Mouse (Mus musculus): ENCODE data around the gene Poc1b. TPM values are rescaled to one million over a fixed set of nuclear protein-coding genes. Genes with fewer than 3 reads are reported as not detected.
"Not testable (repeated sequence)": the region's sequence is repeated elsewhere in the genome, so short reads cannot be mapped to it uniquely, and the experiment has no call there.

Gene Poc1b
- total RNA-seq, 2 experiments from 2014 or later = 2.8 to 4.1 TPM

DNA sequence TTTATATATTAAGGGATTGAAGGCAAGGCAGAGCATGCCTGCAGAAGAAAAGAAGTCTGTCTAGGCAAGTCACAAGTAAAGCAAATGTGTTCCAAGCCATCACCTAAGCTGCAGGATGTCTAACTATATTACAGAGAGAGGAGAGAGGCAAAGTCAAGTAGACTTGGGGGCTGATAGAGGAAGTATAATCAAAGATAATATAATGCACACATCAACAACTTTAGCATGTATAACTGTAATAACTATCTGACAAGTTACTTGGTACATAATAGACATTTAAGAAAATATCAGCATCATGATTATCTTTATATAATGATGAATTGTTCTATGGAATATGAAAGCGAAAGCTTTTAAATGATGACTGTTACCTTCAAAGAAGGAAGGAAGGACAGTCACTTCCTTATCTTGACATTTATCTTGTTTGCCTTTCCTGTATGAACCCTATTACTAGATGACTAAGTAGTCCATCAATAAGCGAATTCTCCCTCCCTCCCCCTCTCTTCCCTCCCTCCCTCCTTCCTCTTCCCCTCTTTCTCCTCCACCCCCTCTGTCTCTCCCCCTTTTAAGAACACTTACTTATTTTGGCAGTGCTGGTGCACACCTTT, 87.7 kb downstream of the Poc1b start:
- no peak for DNase-seq (ENCODE audit: low spot score)

DNA sequence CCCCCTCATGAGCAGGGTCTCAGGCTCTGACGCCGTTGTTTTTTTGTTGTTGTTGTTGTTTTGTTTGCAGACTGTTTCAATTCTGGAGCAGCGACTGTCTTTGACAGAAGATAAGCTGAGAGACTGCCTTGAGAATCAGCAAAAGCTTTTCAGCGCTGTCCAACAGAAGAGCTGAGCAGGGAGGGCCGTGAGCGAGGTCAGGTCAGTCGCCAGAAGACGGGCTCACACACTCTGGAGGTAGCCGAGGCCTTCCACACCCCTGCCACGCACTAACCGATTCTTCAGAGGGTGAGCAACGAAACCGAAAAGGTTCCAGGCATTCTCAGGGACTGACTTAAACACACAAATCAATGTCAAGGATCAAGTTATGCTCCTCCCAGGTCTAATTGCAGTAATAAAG, 89.7 kb downstream of the Poc1b start:
- DNase-seq (ENCODE audit: low spot score) = no peak

DNA sequence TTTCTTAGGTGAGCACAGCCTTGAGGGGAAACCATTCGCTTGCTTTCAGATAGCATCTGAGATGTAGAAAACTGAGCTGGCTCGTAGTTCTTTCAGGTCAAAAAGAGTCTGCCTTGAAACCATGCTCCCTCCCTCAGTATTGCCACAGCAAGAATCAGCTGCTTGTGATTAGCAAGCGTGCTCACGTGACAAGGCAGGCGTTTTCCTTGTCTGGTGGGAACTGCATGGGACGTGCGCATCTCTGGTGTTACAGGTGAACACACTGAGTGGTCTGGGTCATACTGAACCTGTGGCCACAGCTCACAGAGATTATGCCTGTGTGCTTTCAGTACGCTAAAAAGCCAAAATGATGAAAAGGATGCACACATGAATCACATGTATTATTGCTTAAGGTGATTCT, 90.3 kb downstream of the Poc1b start:
- DNase-seq (ENCODE audit: low spot score) = no peak

DNA sequence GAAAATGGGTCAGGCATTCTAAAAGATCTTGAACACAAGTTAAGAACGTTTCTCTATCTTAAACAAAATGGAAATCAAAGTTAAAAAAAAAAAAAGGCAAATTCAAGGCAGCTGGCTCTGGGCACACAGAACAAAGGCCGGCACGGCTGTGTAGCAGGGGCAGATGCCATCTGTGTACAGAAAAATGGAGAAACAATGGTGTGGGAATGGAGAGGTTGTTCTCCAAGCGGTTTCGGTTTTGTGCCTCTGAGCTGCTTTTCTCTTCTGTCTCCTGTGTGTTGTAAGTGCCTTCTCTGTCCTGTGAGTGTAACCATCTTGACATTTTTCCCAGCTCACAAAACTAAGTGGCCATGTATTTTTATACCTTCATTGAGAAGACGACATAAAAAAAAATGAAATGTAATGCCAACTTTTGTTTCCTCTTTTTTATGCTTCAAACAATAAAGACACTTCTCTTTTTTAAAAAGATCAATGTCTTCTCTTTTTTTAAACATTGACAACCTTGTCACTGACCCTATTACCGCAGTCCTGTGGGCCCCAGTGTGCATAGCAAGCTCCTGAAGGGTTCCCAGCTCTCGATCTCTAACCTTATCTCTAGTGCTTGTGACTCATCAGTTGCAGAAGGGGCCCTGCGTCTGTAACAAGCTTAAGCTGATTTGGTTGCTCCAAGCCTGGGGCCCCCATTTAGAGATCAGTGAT, 90.9 kb downstream of the Poc1b start:
- no peak for DNase-seq (ENCODE audit: low spot score)

DNA sequence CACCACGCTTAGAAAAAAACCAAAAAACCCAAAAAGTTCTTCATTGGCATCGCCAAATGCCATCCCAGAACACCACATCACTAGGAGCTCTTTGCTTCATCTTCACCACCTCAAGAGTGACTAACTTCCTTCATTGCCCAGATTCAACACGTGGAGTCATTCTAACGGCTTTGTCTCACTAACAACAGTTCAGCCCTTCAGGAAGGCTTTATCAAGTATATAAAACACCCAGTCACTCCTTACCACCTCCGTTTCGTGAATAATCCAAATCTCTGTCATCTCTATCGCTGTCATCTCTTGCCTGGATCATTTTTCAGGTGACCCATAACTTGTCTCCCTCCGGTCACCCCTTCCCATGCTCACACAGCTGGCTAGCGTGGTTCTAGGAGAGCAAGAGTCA, 92.1 kb downstream of the Poc1b start:
- DNase-seq (ENCODE audit: low spot score) = no peak

DNA sequence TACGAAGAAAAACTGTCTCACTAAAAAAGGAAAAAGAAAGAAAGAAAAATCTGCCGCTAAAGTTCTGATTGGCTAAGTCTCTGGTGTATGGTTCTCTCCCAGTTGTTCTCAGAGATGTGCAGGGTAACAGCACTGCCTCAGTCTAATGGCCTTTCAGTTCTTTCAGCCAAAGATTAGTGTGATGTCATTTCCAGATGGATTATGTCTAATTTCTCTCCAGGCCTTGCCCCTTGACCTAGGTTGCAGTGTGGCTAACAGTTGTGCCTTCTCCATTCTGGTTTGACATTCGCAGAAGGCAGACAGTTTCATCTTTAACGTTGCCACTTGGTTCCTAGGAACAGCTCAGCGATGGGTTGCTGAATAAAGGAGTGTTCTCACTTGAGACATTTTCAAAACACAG, 94.1 kb downstream of the Poc1b start:
- DNase-seq (ENCODE audit: low spot score) = no peak

DNA sequence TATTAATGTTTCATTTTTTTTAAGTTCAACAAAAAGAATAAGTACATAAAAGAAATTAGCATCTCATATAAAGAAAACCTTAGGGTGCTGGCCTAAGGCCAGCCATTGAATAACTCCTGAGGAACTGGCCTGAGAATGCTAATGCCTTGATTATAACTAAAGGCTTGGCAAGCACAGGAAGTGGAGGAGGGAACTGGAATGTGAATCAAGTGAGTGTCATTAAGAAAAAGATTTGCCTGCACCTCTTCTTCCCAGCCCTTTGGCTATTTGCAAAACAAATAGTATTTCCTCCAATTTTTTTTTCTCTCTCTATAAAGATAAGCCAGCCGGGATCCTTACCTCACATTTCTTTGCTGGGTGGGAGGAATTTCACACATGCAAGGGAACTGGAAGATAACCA, 95.0 kb downstream of the Poc1b start:
- DNase-seq (ENCODE audit: low spot score) = no peak

DNA sequence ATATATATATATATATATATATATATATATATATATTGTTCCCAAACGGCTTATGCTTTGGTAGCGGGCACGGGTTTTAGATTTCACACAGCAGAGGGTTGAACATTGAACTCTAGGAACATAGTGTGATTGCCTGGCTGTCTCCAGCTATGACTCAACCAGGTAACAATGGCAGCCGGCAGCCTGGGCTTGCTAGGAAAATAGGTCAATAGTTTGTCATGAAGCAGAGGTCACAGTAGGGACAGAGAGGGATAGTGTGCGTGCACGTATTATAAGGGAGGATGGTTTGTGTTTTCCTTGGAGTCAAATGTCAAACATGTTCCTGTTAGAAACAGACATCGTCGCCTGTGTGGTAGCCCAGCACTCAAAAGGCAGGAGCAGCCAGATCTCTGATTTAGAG, 95.5 kb downstream of the Poc1b start:
- no peak for DNase-seq (ENCODE audit: low spot score)

DNA sequence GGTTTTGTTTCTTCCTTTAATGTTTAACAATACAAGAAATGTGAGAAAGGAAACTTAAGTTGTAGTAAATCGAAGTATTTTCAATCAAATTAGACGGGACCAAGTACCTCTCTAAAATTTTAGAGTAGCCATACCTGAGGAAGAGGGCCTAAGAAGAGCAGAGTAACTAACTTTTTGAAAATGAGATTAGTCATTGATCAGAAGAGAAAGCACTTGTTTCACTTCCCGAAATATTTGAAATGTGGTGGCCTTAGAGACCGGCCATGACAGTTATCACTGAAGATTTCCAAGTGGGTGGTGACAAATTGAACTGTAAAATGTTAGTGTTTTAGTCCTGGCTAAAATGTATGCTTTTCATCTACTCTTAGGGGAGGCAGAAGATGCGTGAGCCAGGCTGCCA, 96.3 kb downstream of the Poc1b start:
- DNase-seq (ENCODE audit: low spot score) = no peak

DNA sequence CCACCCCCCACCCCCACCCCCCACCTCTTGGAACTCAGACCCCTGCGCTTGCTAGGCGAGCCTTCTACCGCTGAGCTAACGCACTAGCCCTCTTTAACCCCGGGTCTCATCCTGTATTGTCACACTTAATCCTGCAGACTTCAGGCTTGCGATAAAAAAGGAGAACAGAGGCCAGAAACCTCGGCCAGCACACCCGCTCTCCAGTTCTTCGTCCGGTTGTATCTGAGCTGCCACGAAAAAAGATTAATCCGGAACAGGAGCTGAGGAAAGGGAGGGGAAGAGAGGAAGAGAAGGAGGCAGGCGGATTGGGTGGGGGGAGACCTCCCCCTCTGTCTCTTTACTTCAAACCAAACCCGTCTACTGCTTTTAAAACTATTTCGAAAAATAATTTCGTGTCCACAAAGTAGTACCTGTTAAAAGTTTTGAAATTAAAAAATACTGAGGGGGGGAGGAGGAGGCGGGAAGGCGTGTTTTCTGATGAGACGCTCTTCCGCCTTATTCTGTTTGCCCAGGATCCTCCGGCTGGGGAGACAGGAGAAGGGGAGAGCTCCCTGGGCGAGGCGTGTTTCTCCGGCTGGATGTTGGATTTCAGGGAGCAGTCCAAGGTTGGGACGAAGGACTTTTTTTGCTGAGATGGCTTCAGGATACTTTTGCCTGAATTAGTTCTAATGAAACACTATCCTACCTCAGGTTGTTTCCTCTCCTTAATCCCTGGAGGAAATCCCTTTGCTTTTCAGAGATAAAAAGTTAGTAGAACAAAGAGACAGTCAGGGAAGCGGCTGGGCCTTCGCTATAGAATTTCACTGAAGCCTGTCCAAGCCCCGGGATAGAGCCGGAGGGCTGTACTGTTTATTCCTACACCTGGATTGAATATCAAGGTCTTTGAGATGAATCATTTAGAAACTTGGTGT, 97.0 kb downstream of the Poc1b start:
- DNase-seq (ENCODE audit: low spot score) = peak; percentile 38

DNA sequence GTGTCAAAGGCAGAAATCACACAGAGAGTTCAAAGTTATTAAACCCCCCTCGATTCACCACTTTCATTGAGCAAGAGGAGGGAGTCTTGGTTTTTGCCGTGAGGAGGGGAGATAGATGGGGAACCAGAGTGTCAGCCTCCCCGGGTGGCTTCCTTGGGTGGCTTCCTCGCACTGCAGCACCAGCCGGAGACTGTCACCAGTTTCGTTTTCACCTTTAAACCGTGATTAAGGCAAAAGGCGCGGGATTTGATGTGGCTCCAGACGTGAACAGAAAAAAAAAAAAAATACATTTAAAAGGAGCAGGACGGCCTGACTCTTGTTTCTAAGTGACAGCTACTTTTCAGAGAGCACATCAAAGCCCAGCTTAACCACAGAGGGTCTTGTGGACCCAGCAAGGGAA, 97.7 kb downstream of the Poc1b start:
- no peak for DNase-seq (ENCODE audit: low spot score)

DNA sequence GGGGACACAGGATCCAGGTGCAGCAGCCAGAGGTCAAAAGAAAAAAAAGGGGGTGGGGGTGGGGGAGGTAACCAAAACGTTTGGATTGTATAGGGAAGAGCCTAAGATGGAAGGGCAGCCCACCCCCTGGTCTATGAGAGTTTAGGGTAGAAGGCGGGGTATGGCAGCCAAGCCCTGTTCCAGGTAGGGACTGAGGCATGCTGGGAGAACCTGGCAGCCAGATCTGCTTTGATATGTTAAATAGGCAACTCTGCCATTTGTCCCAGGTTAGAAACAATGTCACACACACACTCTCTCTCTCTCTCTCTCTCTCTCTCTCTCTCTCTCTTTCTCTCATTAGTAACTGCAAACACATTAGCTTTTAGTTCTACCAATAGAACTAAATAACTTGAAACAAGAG, 100.3 kb downstream of the Poc1b start:
- DNase-seq (ENCODE audit: low spot score) = no peak

DNA sequence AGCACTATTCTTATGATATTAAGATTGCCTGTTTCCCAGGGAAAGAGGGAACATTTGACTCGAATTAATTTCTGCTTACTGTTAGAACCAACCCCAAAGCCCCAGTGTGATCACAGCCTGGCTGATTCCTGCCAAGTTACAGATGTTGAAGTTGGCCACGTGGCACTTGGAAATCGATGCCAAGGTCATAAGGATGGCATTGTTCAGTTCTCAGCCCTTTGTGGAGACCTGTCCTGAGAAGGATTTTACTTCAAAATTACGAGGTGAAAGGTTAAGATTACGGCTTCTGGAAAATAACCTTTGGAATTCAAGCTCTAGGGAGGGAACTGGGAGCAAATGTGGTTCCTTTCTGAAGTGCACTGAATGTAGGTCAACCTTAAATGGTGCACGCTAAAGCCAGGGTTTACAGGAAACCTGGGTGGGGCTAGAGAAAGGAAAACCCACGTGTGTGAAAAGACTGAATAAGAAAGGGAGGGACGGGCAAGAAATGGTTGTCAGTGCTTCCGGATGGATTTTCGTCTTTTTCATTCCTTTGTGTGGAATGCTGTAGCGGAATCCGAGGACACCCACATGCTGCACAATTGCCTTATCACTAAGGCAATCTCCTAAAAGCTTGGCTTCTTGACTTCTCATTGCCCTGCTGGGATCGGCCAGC, 102.4 kb downstream of the Poc1b start:
- DNase-seq (ENCODE audit: low spot score) = peak; percentile 16

DNA sequence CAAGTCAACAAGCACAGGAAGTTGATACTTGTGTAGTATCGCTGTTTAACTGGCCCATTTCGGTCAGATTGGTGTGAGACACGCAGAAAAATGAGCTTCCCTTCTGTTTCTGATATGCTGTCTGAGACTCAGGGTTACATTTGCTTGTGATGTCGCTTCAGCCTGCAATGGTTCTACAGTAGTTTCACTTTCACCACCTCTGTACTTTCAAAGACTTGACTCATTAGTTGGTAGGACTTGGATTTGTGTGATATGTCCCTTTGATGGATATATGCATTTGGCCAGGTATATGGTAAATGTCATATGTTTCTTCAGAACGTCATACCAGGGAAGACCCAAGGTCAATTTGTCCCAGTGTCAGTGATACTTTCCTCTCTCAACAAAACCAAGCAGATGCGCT, 104.2 kb downstream of the Poc1b start:
- no peak for DNase-seq (ENCODE audit: low spot score)

DNA sequence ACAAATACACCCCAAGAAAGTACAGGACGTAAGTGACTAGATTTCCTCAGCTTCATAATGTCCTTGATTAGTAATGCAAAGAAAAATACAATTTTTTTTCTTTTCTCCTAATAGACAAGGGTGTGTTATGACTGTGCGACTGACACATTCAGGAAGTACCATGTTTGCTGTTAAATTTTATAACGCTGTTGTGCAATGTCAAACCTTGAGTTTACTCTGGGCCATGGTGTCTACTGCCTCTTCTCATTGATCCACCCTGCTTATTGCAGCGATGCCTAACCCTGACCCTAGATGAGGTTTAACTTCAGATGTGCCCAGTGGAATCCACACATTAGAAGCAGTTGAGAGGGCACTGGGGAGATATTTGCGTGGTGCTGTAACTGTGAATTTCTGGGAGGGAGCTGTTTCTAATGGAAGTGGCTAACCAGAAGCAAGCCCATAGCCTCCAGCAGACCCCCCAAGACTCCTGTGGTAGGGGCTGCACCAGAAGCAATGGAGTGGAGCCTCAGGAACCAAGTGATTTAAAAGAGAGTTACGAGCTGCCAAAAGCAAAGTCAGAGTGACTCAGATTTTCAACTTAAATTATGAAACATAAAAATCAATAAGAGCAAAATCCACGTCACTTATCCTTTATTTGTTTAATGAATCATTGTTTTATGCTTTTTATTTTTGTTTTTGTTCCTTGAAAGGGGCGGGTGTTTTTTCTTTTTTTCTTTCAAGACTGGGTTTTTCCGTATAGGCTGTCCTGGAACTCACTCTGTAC, 104.8 kb downstream of the Poc1b start:
- no peak for DNase-seq (ENCODE audit: low spot score)

DNA sequence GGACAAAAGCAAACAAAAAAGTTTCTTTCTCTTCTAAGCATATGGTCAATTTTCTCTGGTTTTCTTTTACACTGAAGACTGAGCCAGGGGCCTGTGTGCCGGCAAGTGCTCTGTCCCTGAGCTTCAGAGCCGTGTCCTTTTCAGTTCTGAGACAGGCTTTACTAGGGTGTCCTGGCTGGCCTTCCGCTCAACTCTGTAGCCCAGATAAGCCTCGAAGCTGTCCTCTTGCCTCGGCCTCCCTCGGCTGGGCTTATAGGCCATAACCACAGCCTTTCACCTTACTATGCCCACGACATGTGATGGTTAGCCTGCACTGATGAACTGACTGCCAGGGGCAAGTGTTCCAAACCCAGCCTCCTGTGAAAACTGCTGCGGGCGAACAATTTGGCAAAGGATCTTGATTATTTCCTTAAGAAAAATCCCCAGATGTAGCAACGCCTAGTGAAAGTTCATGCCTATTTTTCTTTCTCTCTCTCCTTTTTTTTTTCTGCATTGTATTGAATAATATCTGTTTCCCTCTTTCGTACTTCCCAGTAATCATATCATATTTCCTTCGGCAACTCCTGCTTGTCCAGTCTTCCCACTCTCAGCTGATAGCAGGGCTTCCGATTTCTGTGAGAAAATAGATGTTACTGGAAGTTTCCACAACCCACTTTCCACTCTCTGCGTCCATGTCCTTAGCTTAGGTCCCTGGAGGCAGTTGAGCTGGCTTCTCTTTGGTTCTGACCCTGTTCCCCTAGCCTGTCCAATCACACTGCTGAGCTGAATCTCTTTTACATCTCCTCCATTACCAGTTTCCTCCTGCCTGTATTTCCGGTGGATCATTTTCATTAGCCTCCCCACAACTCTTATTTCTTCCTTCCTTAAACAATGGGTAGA, 107.8 kb downstream of the Poc1b start:
- DNase-seq (ENCODE audit: low spot score) = peak; percentile 35

DNA sequence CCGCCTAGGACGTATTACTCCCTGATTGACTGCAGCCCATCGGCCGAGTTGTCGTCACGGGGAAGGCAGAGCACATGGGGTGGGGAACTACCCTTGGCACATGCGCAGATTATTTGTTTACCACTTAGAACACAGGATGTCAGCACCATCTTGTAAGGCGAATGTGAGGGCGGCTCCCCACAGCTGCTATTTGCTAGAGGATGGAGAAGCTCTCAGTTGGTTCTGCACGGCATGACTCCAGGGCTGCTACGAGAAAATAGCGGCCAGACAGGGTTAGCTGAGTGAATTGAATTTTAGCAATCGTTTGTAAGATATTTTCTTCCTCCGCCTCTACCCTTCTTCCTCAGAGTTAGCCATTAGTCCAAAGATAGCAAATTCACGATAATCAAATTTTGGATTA, 109.7 kb downstream of the Poc1b start:
- DNase-seq (ENCODE audit: low spot score) = not testable (repeated sequence)

DNA sequence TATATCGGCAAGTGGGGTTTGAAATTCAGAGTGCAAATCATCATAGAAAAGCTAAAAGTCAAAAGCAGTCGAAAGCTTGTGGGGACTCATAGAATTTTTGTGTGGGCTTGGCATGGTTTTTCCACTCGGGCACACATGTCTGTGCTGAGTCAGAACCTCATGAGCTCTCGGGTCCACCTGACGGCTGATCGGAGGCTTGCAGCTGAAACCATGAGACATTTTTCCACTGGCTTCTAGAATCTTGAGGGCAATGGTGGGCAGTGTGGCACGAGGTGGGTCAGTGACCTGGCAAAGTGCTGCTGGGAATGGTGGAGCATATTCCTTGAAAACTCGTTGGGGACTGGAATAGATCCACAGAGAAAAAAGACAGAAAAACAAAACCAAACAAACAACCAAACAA, 114.7 kb downstream of the Poc1b start:
- no peak for DNase-seq (ENCODE audit: low spot score)

DNA sequence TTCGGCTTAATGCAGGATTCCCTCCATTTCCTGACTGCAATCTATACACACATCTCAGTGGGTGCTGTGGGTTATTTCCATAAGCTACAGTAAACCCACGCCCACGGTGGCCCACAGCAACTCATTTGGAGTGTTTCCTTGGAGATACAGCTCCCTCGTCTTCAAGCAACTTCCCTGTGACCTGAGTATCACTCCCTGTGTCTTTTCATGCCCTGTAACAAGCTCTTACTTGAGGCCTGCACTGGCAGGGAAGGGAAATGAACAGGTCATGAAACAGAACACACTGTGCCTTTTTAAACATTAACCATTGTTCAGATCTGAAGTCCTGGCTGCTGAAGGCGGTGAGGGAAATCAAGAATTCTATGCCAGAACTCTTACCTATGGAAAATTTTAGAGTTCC, 115.9 kb downstream of the Poc1b start:
- DNase-seq (ENCODE audit: low spot score) = no peak

DNA sequence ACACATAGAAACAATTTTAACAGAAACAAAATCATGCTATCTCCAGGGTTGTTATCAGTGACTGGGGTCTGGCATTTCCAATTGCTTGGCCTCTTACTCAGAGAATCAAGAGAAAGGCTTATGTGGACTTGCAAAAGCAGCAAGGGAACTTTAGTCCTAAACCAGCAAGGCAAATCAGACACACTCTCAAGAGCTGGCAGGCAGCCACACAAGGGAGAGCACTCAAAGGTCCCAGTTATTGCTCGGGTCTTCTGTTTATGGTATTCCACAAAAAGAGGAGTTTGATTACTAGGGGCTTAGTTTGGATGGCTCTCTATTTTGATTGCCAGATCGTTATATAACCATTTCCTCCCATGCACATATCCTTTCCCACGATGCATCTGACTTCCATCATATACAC, 117.4 kb downstream of the Poc1b start:
- DNase-seq (ENCODE audit: low spot score) = no peak
